Mouse (Mus musculus): ENCODE results near the gene Ncmap.

Gene Ncmap

GRCm38 (mm10) chr4:135352326-135353065 is 45.5 kb downstream of the Ncmap start:
- peak; percentile 49 for DNase-seq (ENCODE audit: low spot score)

DNA sequence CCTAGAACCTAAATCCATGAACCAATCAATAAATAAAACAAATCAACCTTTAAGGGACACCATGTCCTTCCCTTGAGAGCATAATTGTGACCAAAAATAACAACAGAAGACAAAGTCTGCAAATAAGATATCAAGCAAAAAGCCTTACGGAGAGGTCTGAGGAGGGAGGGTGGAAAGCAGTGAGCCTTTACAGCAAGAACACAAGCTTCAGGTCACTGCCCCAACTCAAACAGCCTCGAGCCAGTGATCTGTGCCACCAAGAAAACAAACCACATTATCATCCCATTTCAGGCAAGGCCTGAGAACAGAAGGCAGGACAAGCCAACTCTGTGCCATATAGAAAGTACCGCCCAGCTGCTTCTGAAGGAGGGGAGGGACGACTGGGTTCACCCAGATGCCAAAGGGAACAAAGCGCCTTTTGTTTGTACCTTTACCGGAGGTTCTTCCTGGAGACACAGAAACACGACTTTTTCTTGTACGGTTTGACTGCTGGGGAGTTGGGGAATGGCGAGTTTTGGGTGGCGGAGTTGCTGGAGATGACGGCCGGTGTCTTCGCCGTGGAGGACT is 60.6 kb downstream of the Ncmap start:
- no peak for DNase-seq (ENCODE audit: low spot score)

- no peak for DNase-seq (ENCODE audit: low spot score)
Measured at GRCm38 (mm10) chr4:135336023-135336357, 62.0 kb downstream of the Ncmap start.

- no peak for DNase-seq (ENCODE audit: low spot score)
Measured at GRCm38 (mm10) chr4:135335327-135336022, 62.6 kb downstream of the Ncmap start.

DNA sequence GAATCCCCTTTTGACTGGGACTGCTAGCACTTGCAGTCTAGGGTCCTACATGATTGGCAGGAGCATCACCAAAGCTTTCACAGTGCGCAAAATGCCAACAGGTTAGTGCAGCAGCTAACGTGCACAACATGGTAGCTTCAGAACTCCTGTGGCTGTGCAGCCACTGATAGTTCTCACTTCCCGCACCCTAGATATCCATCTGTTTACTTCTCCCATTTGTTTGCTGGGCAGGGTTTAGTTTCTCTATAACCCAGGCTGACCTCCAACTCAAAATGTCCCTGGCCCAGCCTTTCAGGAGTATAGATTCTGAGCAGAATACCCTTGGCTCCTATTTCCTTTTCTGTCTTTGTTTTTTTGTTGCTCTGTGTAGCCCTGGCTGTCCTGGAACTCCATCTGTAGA is 71.6 kb downstream of the Ncmap start:
- no peak for DNase-seq (ENCODE audit: low spot score)

DNA sequence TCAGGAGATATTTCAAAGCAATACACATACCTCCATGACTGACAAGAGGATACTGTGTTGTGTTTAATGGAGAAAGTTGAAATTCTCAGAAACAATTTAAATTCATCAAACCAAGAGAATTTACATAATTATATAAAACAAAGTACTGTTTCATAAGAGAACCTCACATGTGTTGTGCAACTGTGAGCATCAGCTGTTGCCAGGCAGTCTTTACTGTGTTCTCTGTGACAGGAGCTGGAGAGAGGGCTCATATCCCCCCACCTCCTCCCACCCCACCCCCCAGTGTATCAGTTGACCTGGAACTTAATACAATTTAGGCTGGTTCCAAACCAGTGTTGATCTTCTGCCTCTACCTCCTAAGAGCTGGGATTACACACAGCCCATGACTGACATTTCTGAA is 72.0 kb downstream of the Ncmap start:
- no peak for DNase-seq (ENCODE audit: low spot score)

DNA sequence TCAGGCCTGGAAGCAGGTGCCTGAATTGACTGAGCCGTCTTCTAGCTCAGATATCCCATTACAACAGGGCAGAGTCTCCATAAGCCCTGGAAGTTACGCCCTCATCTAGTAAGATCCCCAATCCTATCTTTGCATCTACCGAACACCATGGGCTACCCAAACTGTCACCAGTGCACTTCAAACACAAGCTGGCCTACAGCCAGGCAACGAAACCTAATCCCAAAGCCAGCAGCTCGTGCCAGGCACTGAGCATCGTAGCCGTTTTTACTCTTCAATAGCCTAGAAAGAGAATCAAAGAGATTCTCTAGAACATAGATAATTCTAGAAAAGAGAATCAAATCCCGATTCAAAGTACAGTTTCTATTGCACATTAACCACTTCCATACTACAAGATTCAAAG is 75.0 kb downstream of the Ncmap start:
- DNase-seq (ENCODE audit: low spot score), result no peak

All from spleen, adult 12 weeks (tissue).